8 mouse cellular contexts compared by ENCODE assay signal in the genomic region with DNA sequence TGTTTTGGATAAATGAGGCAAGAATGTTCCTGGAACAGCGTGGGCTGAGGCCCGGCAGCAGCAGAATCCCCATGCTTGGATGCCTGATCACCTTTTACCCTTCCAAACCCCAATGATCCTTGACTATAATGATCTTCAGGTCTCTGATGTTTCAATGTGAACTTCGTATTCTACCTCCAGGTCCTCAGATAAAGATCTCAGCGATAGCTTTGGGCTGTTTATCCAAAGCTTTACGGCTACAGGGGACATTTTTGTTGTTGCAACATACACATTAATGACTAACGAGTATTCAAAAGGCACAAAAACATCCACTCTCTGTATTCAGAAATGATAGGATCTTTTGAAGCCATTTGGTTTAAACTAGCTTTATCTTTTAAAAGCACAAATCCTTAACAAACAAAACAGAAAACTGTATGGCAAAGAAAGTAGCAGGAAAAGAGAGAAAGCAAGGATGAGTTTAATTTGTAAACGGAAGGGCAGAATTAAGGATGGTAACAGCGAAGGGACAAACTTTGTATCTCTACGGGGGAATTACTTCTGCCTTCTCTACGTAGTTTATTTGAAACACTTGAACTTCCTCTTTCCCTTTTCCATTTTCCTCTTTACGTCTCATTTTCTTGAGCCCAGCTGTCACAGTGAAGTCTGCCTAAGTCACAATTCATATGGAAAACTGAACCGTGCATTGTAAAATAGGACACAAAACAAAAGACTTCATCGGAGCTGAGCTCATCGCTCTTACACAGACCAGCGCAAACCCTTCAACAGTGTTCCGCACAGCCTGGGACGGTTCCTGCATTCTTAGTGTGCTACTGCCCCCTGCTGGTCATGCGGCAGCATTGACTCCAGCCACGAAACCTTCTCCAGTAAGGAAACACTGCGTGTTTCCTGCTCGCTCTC.
A peak's percentile ranks its signal among the peaks of the same experiment; 100 is the strongest.
DNase-seq lines count a peak whose midpoint lies in the region; ATAC-seq lines count a peak whose summit lies in the region.

No protein-coding gene starts in this region.

- 10% methylated on average over 21 of the region's 21 CpGs for whole genome bisulfite sequencing in heart, embryonic 10.5 days
- 9% methylated on average over 21 of the region's 21 CpGs for WGBS in kidney, embryonic 15.5 days

- peaks cover 7% of the 10 kb centered on the region; the same call in 1 of the 2 replicates for H3K4me1 ChIP-seq in heart, embryonic 10.5 days
- peaks cover 18% of the 10 kb centered on the region for H3K4me1 ChIP-seq in kidney, embryonic 15.5 days

- peak overlapping the region; percentile 60 for H3K4me3 ChIP-seq in heart, embryonic 10.5 days
- H3K4me3 ChIP-seq in kidney, embryonic 15.5 days (replicated peaks), result peak overlapping the region; percentile 52

- no peaks in the 10 kb centered on the region for H3K9me3 ChIP-seq in heart, embryonic 10.5 days
- H3K9me3 ChIP-seq in kidney, embryonic 15.5 days (replicated peaks), result no peaks in the 10 kb centered on the region

- H3K27ac ChIP-seq in heart, embryonic 10.5 days, result peak overlapping the region; percentile 82
- peak overlapping the region; percentile 72 for H3K27ac ChIP-seq in kidney, embryonic 15.5 days

- no peaks in the 10 kb centered on the region for H3K36me3 ChIP-seq in heart, embryonic 10.5 days
- no peaks in the 10 kb centered on the region for H3K36me3 ChIP-seq in kidney, embryonic 15.5 days

- peak overlapping the region; percentile 47 for H3K9ac ChIP-seq in kidney, embryonic 15.5 days

- ATAC-seq in erythroblast, adult 5-6 weeks (replicated peaks; ENCODE audit: low FRiP score, poor library complexity, severe bottlenecking), result peak; percentile 75
- peak; percentile 91 for ATAC-seq in kidney, embryonic 15.5 days (replicated peaks; ENCODE audit: low FRiP score)
- ATAC-seq in monocyte, adult 5-6 weeks (replicated peaks; ENCODE audit: insufficient number of reproducible peaks, low FRiP score, low TSS enrichment, poor library complexity, severe bottlenecking), result peak; percentile 77

- DNase-seq in B cell, adult 2 months, result peak; percentile 94
- DNase-seq in brain, adult 2 months (ENCODE audit: low read depth, low spot score), result peak; percentile 97
- peak; percentile 95 for DNase-seq in heart, embryonic 10.5 days (ENCODE audit: low spot score)
- peak; percentile 86 for DNase-seq in liver
- DNase-seq in spleen, postnatal 4 days (ENCODE audit: low spot score in 2 of 2), result peak; percentile 81 to 93

- H3K4me2 ChIP-seq in kidney, embryonic 15.5 days, result peak overlapping the region; percentile 70

- H3K27me3 ChIP-seq in heart, embryonic 10.5 days (ENCODE audit: insufficient read depth, poor library complexity, severe bottlenecking), result no peaks in the 10 kb centered on the region
- H3K27me3 ChIP-seq in kidney, embryonic 15.5 days, result no peaks in the 10 kb centered on the region

Comparison
In these comparisons a context has a peak if more than half of its experiments do, and no peak if none do; other contexts are left out.
1. Peak in every context shown above with its lines: DNase-seq, ATAC-seq, H3K4me3 ChIP-seq and H3K27ac ChIP-seq.